Mouse (Mus musculus): ENCODE data around the gene Pde8b. TPM values are rescaled to one million over a fixed set of nuclear protein-coding genes. Genes with fewer than 3 reads are reported as not detected.

Pde8b gene
- polyA plus RNA-seq, 1 experiment, result 1.2 TPM

DNA sequence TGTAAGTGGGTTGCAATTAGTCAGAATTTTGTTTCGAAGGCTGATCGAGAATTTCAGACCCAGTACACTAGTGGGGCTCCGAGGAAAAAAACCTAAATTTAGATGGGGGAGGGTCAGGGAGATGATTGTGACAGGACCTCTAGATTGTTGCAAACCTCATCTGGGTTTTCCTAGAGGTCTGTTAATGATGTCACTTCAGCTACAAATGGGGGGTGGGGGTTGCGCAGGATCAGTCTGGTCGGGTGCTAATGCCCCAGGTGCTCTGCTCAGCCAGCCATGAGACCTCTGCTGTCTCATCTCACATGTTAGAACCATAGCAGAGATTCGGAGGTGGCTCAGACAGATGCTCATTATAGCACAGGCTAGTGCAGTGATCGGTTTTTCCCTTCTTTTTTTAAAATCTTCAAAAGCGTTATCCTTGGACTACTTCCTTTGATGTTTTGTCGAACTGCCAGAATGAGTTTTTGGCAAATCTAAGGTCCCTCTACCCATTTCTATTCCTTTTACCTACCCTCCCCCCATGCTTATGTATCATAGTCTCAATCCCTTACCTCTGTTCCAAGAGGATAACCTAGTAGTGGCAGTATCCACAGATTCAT is 209.9 kb downstream of the Pde8b start:
- Histone ChIP-seq H3K9me3 (replicated peaks; ENCODE audit: control insufficient read depth, insufficient read depth, low read length, poor library complexity, severe bottlenecking) (no peaks in the 10 kb centered on the region), H3K4me1 (ENCODE audit: control insufficient read depth, insufficient read depth, low read length) (peaks cover 4% of the 10 kb centered on the region), H3K9ac (ENCODE audit: low read depth, poor library complexity, severe bottlenecking) (no peak overlapping the region), H3K27me3 (ENCODE audit: control insufficient read depth, insufficient read depth, low read length, poor library complexity, severe bottlenecking) (no peaks in the 10 kb centered on the region), H3K36me3 (ENCODE audit: control insufficient read depth, insufficient read depth, low read length, poor library complexity, severe bottlenecking) (no peaks in the 10 kb centered on the region), H3K27ac (ENCODE audit: insufficient read depth, low read length) (no peak overlapping the region), H3K4me3 (ENCODE audit: low read depth, low read length) (no peak overlapping the region)
- no peak for TF ChIP-seq EP300 (IDR thresholded peaks at IDR 0.05; ENCODE audit: insufficient read depth, low read depth, low read length)
- TF ChIP-seq POLR2A (IDR thresholded peaks at IDR 0.05; ENCODE audit: insufficient read depth, low read length), result no peak
- TF ChIP-seq CTCF (IDR thresholded peaks at IDR 0.05; ENCODE audit: low read depth, low read length), result no peak

DNA sequence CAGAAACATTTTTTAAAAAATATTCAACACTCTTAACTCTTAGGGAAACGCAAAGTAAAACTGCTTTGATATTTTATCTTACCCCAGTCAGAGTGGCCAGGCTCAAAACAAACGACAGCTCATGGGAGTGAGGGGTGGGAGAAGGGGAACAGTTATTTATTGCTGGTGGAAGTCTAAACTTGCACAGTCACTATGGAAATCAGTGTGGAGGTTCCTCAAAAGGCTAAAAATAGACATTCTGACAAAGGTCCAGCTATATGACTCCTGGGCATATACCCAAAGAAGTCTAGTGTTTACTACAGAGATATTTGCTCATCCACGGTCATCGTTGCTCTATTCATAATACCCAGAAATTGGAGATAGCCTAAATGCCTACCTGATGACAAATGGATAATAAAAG is 211.9 kb downstream of the Pde8b start:
- no peak overlapping the region for H3K27ac ChIP-seq (ENCODE audit: insufficient read depth, low read length)
- TF ChIP-seq EP300 (IDR thresholded peaks at IDR 0.05; ENCODE audit: insufficient read depth, low read depth, low read length), result no peak
- TF ChIP-seq POLR2A (IDR thresholded peaks at IDR 0.05; ENCODE audit: insufficient read depth, low read length), result no peak
- TF ChIP-seq CTCF (IDR thresholded peaks at IDR 0.05; ENCODE audit: low read depth, low read length), result no peak
- H3K4me3 ChIP-seq (ENCODE audit: low read depth, low read length), result no peak overlapping the region
- H3K27me3 ChIP-seq (ENCODE audit: control insufficient read depth, insufficient read depth, low read length, poor library complexity, severe bottlenecking), result no peaks in the 10 kb centered on the region
- peaks cover 4% of the 10 kb centered on the region for H3K4me1 ChIP-seq (ENCODE audit: control insufficient read depth, insufficient read depth, low read length)
- no peaks in the 10 kb centered on the region for H3K36me3 ChIP-seq (ENCODE audit: control insufficient read depth, insufficient read depth, low read length, poor library complexity, severe bottlenecking)
- no peak overlapping the region for H3K9ac ChIP-seq (ENCODE audit: low read depth, poor library complexity, severe bottlenecking)
- H3K9me3 ChIP-seq (replicated peaks; ENCODE audit: control insufficient read depth, insufficient read depth, low read length, poor library complexity, severe bottlenecking), result no peaks in the 10 kb centered on the region

DNA sequence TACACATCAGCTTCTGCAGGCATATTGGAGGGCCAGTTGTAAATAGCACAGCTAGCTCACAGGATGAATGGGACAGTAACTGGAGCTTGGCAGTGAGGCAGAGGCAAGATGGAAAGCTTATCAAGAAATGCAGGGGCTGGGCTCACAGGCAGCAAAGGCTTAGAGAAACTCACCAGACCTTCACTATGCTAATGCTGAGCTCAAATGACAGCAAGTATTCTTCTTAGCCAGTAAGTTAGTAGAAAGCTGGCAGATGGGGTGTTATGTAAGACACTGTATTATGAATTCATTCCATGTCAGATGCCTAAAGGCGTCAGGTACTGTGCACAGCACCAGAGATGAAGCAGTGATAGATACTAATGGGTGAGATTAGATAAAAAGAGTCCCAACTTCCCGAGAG is 215.4 kb downstream of the Pde8b start:
- TF ChIP-seq EP300 (IDR thresholded peaks at IDR 0.05; ENCODE audit: insufficient read depth, low read depth, low read length) (no peak), CTCF (IDR thresholded peaks at IDR 0.05; ENCODE audit: low read depth, low read length) (no peak), POLR2A (IDR thresholded peaks at IDR 0.05; ENCODE audit: insufficient read depth, low read length) (no peak)
- H3K4me1 ChIP-seq (ENCODE audit: control insufficient read depth, insufficient read depth, low read length), result no peaks in the 10 kb centered on the region
- H3K9ac ChIP-seq (ENCODE audit: low read depth, poor library complexity, severe bottlenecking), result no peak overlapping the region
- no peaks in the 10 kb centered on the region for H3K9me3 ChIP-seq (replicated peaks; ENCODE audit: control insufficient read depth, insufficient read depth, low read length, poor library complexity, severe bottlenecking)
- no peak overlapping the region for H3K27ac ChIP-seq (ENCODE audit: insufficient read depth, low read length)
- no peaks in the 10 kb centered on the region for H3K27me3 ChIP-seq (ENCODE audit: control insufficient read depth, insufficient read depth, low read length, poor library complexity, severe bottlenecking)
- H3K4me3 ChIP-seq (ENCODE audit: low read depth, low read length), result no peak overlapping the region
- no peaks in the 10 kb centered on the region for H3K36me3 ChIP-seq (ENCODE audit: control insufficient read depth, insufficient read depth, low read length, poor library complexity, severe bottlenecking)

DNA sequence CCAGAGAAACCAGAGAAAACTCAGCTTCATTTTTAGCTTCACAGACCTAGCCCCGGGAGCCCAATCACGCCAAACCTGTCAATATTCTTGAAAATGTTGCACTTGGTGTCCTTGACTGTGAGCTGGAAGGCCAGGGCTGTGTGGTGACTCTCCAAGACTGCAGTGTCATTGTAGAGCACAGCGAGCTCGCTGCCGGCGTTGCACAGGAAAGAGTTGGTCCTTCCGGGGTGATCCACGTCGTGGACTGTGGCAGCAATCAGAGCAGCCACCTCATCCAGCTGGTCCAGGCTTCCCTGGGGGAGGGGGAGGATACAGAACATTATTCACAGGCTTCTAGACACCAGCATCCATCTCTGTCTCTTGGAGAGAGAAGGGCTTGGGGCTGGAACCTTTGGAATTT is 216.0 kb downstream of the Pde8b start:
- Histone ChIP-seq H3K36me3 (ENCODE audit: control insufficient read depth, insufficient read depth, low read length, poor library complexity, severe bottlenecking) (no peaks in the 10 kb centered on the region), H3K27ac (ENCODE audit: insufficient read depth, low read length) (no peak overlapping the region), H3K9ac (ENCODE audit: low read depth, poor library complexity, severe bottlenecking) (no peak overlapping the region), H3K9me3 (replicated peaks; ENCODE audit: control insufficient read depth, insufficient read depth, low read length, poor library complexity, severe bottlenecking) (no peaks in the 10 kb centered on the region), H3K4me3 (ENCODE audit: low read depth, low read length) (no peak overlapping the region), H3K4me1 (ENCODE audit: control insufficient read depth, insufficient read depth, low read length) (no peaks in the 10 kb centered on the region), H3K27me3 (ENCODE audit: control insufficient read depth, insufficient read depth, low read length, poor library complexity, severe bottlenecking) (no peaks in the 10 kb centered on the region)
- TF ChIP-seq CTCF (IDR thresholded peaks at IDR 0.05; ENCODE audit: low read depth, low read length) (no peak), POLR2A (IDR thresholded peaks at IDR 0.05; ENCODE audit: insufficient read depth, low read length) (no peak), EP300 (IDR thresholded peaks at IDR 0.05; ENCODE audit: insufficient read depth, low read depth, low read length) (no peak)

DNA sequence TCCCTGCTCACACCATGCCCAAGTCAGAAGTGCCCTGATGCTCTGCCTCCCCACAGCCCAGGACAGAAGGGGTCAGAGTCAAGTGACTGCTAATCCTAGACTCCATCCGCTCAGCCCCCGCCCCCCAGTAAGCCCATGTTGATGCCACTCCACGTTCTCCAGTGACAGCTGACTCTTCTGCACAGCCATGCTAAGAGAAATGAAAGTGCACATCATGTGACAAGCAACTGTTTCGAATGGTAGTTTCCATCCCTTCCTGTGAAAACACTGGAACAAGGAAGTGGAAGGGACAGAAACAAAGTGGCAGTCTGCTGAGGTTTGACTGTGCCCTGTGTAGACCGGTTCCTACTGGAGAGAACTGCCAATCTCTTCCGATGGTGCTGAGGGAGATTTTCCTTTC is 217.2 kb downstream of the Pde8b start:
- Histone ChIP-seq H3K36me3 (ENCODE audit: control insufficient read depth, insufficient read depth, low read length, poor library complexity, severe bottlenecking) (no peaks in the 10 kb centered on the region), H3K4me3 (ENCODE audit: low read depth, low read length) (no peak overlapping the region), H3K27ac (ENCODE audit: insufficient read depth, low read length) (no peak overlapping the region), H3K9ac (ENCODE audit: low read depth, poor library complexity, severe bottlenecking) (no peak overlapping the region), H3K27me3 (ENCODE audit: control insufficient read depth, insufficient read depth, low read length, poor library complexity, severe bottlenecking) (no peaks in the 10 kb centered on the region), H3K9me3 (replicated peaks; ENCODE audit: control insufficient read depth, insufficient read depth, low read length, poor library complexity, severe bottlenecking) (no peaks in the 10 kb centered on the region), H3K4me1 (ENCODE audit: control insufficient read depth, insufficient read depth, low read length) (no peaks in the 10 kb centered on the region)
- TF ChIP-seq CTCF (IDR thresholded peaks at IDR 0.05; ENCODE audit: low read depth, low read length) (no peak), EP300 (IDR thresholded peaks at IDR 0.05; ENCODE audit: insufficient read depth, low read depth, low read length) (no peak), POLR2A (IDR thresholded peaks at IDR 0.05; ENCODE audit: insufficient read depth, low read length) (no peak)

DNA sequence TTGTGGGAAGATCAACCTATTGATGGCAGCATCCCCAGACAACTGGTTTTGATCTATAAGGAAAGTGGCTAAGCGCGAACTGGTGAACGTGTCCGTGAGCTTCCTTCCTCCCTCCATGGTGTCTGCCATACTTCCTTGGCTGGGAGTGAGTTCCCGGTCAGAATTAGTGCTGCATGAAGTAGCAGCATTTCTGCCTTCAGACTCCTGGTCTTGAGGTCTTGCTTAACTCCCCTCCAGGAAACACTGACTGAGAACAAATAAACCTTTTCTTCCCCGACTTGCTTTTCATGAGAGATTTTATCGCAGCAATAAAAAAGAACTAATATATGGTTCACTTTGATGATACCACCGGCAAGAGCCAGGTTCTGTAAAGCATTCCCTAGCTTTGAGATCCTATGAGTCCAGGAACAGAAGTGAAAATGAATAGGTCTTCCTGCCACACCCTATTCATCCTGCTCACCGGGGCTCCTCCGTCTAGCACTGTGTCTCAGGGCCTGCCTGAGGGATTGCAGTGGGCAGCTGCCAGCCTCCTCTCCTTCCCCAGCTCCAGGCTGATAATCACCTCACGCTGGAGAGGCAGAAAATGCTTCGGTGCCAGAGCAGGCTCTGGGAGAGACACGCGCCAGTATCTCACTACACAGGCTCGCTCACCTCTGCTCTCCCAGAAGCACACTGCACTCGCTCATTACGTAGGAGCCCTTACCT is 217.9 kb downstream of the Pde8b start:
- H3K9me3 ChIP-seq (replicated peaks; ENCODE audit: control insufficient read depth, insufficient read depth, low read length, poor library complexity, severe bottlenecking), result no peaks in the 10 kb centered on the region
- H3K9ac ChIP-seq (ENCODE audit: low read depth, poor library complexity, severe bottlenecking), result no peak overlapping the region
- no peak for TF ChIP-seq CTCF (IDR thresholded peaks at IDR 0.05; ENCODE audit: low read depth, low read length)
- TF ChIP-seq POLR2A (IDR thresholded peaks at IDR 0.05; ENCODE audit: insufficient read depth, low read length), result no peak
- TF ChIP-seq EP300 (IDR thresholded peaks at IDR 0.05; ENCODE audit: insufficient read depth, low read depth, low read length), result no peak
- H3K36me3 ChIP-seq (ENCODE audit: control insufficient read depth, insufficient read depth, low read length, poor library complexity, severe bottlenecking), result no peaks in the 10 kb centered on the region
- H3K4me1 ChIP-seq (ENCODE audit: control insufficient read depth, insufficient read depth, low read length), result no peaks in the 10 kb centered on the region
- no peak overlapping the region for H3K27ac ChIP-seq (ENCODE audit: insufficient read depth, low read length)
- no peaks in the 10 kb centered on the region for H3K27me3 ChIP-seq (ENCODE audit: control insufficient read depth, insufficient read depth, low read length, poor library complexity, severe bottlenecking)
- H3K4me3 ChIP-seq (ENCODE audit: low read depth, low read length), result no peak overlapping the region

All from ES-Bruce4 (cell line).